Mouse (Mus musculus): ENCODE measurements at regions not wholly inside any gene's neighbourhood (a gene's known extent, or its start where the extent isn't known, plus 50 kb on each side); places are given as distances from the start of the nearest gene placed in this dataset.
"Not testable (repeated sequence)": the region's sequence is repeated elsewhere in the genome, so short reads cannot be mapped to it uniquely, and the experiment has no call there.

DNA sequence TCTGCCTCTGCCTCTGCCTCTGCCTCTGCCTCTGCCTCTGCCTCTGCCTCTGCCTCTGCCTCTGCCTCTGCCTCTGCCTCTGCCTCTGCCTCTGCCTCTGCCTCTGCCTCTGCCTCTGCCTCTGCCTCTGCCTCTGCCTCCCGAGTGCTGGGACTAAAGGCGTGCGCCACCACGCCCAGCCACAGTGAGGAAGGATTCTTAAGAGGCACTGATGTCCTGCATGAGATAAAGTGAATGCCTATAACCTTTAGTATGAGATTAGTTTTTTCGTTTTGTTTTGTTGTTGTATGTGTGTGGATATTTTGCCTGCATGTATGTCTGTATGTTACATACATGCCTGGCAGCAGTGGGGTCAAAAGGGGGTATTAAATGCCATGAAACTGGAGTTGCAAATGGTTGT, 63.2 kb downstream of the Hlx start:
- CTCF ChIA-PET, result not testable (repeated sequence)

- CTCF ChIA-PET, result no interaction called here
Measured at GRCm38 (mm10) chr1:184668428-184668827, 64.0 kb downstream of the Hlx start.

DNA sequence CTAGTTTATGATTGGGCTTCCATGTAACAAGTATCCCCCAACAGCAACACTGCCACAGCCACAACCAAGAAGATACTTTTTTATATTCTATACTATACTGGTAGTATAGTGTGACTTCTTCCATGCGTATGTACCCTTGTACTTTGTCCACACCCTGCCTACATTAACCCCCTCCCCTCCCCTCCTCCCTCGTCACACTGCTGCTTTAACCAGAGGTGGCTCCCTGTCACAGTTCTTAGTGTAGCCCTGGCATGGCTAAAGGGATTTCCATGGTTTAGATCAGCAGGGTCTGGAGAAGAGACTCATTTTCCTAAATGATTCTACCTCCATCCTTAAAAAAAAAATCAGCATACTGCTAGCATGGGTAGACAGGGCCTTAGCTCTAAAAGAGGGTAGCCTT, 64.4 kb downstream of the Hlx start:
- CTCF ChIA-PET, result no interaction called here

DNA sequence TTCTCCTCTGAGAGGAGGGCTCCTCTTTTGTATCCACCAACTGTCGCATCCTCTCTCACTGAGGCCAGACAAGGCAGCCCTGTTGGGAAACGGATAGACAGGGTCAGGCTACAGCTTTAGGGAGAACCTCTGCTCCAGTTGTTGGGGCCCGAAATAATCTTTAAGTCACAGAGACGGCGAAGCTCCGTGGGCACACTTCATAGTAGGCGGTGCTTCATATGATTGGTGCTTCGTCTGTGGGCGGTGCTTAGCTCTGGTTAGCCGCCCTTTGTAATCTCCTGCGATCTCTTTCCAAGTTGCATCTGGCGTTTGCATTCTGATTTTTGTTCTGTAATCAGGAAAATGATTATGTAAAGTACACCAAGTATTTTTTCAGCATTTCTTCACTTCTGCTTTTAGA, 67.2 kb downstream of the Hlx start:
- CTCF ChIA-PET, result no interaction called here

GRCm38 (mm10) chr1:184664098-184664375, 68.4 kb downstream of the Hlx start:
- CTCF ChIA-PET, result no interaction called here

- CTCF ChIA-PET, result no interaction called here
Measured at GRCm38 (mm10) chr1:184663300-184664097, 68.9 kb downstream of the Hlx start.

DNA sequence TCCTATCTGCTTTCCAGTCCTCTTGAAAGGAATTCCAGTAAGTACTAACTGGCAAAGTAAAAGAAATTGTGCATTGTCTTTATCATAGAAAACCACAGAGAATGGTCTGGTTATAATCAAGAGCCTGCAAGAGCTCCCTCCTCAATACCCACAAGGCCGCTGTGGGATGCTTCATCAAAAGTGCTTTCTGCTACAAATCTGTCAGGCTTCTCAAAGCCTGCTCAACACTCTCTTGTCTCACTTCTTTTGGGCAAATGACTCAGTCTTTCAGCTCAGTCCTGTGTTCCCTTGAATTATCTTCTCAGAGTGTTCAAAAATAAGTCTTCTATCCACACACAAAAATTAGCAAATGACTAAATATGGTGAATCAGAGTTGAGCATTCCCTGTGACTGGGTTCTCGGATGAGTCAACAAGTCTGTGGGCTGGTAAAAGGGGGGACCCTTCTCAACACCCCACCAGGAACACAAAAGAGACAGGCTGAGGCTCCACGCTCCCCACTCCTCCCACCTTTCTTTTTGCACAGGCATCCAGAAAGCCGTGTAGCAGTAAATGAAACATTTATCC, 81.8 kb downstream of the Hlx start:
- CTCF ChIA-PET, result no interaction called here

- CTCF ChIA-PET, result no interaction called here
Measured at GRCm38 (mm10) chr1:184647920-184648540, 84.4 kb downstream of the Hlx start.

DNA sequence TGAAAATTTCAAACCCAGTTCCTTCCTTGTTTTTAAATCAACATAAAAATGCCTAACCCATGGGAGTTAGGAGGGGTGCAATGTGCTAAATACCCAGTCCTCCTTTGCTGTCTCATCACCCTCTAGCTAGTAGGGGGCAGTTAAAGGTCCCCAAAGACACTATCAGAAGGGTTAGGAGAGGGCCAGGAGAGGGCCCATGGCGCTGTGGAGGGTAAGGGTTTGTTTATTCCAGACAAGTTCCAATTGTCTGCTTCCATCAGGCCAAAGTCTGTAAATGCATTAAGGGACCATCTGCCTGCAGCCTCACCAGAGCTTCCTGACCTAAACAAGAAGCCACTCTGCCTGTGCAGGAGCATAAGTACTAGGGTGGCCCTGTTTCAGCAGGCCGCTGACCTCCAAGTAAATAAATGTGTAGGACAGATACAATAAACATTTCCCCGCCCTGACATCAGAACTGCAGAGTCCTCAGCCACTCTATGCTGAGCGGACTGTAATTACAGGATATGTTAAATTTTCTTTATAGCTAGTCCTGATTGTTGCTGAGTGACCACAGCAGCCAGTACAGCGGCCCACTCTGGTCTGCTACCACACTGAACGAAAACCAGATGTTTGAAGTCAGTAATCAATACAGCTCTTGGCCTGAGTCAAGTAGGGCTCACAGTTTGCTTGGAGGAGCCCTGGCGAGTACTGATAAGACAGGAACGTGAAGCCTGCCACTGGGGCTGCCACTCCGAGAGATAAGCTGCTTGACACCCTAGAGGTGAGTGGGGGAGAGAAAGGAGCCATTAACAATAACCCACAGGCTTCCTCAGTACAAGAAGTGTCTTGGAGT, 87.4 kb downstream of the Hlx start:
- CTCF ChIA-PET, result no interaction called here

GRCm38 (mm10) chr1:184630695-184631475, 101.5 kb downstream of the Hlx start:
- CTCF ChIA-PET, result interaction anchor here (0.7 kb wide), 1 partner anchor 368 kb away, joined by 7 read pairs; no protein-coding TSS in a partner anchor

DNA sequence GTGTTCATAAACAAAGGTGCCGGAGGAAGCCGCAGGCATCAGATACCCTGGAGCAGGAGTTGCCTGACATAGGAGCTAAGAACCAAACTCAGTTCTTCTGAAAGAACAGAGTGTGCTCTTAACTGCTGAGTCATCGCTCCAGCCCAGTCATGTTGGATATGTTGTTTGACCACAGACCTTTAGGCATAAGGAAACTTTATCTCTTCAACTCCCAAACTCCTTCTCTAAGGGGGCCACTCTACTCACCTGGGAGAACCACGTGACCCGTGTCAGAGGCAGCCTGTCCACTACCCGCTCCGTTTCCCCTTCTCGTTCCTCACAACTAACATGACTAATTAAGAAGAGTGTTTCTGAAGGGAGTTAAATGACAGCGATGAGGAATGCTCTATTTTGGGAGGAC, 103.2 kb downstream of the Hlx start:
- CTCF ChIA-PET, result no interaction called here

DNA sequence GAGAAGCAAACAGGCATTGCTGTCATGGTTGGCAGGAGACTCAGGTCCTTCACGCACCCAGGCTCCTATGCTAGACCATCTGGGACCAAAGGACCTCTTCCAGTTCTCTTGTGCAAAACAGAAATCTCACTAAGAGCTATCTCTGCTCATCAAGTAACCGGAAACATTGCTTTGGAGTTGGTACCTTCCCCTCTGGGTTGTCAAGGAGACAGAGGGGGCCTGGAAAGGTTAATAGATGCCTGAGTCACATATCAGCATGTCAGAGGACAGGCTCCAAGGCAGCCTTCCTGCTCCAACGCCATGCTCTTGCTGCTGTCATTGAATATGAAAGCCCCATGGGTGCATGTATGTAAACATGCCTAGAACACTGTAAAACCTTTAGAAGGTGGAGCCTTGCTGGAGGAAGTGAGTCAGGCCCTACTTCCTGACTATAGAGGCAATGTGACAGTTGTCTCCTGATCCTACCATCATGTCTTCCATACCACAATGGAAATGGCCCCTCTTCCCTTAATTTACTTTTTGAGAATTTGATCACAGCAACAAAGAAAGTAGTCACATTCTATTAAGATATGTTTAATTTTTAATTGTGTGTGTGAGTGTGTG, 103.8 kb downstream of the Hlx start:
- CTCF ChIA-PET, result no interaction called here

GRCm38 (mm10) chr1:184622462-184622861, 110.0 kb downstream of the Hlx start:
- CTCF ChIA-PET, result no interaction called here

GRCm38 (mm10) chr1:184621950-184622349, 110.5 kb downstream of the Hlx start:
- CTCF ChIA-PET, result no interaction called here

GRCm38 (mm10) chr1:184617853-184618454, 114.5 kb downstream of the Hlx start:
- CTCF ChIA-PET, result no interaction called here

GRCm38 (mm10) chr1:184615991-184616390, 116.4 kb downstream of the Hlx start:
- CTCF ChIA-PET, result no interaction called here

- CTCF ChIA-PET, result no interaction called here
Measured at GRCm38 (mm10) chr1:184614699-184615415, 117.6 kb downstream of the Hlx start.

GRCm38 (mm10) chr1:184612880-184613279, 119.5 kb downstream of the Hlx start:
- CTCF ChIA-PET, result no interaction called here

DNA sequence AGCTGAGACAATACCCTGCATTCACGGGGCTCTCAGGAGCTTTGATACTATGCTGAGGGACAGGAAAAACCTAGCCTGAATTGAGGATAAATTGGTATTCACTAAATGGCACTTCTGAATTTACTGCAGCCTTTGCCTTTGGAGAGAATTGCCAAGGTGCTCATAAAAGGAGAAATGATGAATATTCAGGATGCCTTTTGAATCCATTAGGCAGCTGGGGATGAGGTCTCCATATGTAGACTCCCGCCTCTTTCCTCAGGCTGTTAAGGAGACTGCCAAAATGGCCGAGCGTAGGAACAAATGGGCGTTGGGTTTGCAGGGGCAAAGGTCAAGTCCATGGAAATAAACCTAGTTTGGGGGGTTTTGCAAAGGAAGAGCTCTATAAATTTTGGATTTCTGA, 123.5 kb downstream of the Hlx start:
- CTCF ChIA-PET, result no interaction called here

DNA sequence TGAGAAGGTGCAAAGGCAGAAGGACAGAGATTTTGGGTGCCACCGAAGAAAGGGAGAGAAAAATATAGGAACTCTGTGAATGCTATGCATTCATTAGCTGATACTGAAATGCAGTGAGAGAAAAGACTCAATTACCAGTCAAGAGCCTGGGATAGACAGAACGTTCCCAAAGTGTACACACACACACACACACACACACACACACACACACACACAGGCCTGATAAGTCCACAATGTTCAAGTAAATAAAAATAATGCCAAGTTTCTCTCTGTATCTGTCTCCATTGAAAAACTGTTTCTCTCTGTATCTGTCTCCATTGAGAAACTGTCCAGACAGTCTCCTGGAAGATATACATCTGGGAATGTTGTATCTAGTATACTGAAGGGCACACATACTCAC, 124.1 kb downstream of the Hlx start:
- CTCF ChIA-PET, result no interaction called here

GRCm38 (mm10) chr1:184606541-184606940, 125.9 kb downstream of the Hlx start:
- CTCF ChIA-PET, result no interaction called here

Data from spleen, embryonic (tissue).